Mouse (Mus musculus): Measurements from ENCODE around the gene Ndufa7. TPM values are rescaled to one million over a fixed set of nuclear protein-coding genes. Genes with fewer than 3 reads are reported as not detected.
A peak's percentile ranks its signal among the peaks of the same experiment; 100 is the strongest.

The Ndufa7 gene
- polyA plus RNA-seq, 1 experiment from 2014 or later, result 535 TPM

DNA sequence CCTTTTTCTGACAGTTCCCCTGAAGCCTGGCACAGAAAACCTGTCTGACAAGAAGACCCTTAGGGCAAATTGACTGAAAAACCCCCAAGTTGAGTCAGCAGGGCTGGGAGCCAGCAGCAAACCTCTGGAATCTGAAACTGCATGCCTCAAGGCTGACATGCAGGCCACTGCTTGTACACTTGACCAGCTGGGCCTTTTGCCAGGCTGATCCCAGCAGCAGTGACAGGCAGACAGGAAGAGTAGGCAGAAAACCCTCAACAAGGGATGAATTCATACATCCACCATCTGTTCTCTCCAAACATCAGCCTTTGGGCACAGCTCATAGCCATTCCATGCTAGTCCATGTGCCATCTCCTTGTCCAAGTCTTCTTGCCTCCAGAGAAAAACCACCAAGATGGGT is 41.0 kb upstream of the Ndufa7 start:
- H3K27ac ChIP-seq (ENCODE audit: low read length), result peak overlapping the region; percentile 68
- no peaks in the 10 kb centered on the region for H3K9me3 ChIP-seq (replicated peaks; ENCODE audit: control insufficient read depth, low read length)
- H3K36me3 ChIP-seq (ENCODE audit: control insufficient read depth, insufficient read depth), result no peaks in the 10 kb centered on the region
- H3K4me2 ChIP-seq (ENCODE audit: low read depth, low read length), result no peak overlapping the region
- H3K4me1 ChIP-seq (ENCODE audit: control insufficient read depth, insufficient read depth, low read length), result peaks cover 59% of the 10 kb centered on the region
- no peak overlapping the region for H3K9ac ChIP-seq (ENCODE audit: low read length)
- H3K4me3 ChIP-seq (ENCODE audit: low read length), result no peak overlapping the region
- no peaks in the 10 kb centered on the region for H3K27me3 ChIP-seq (ENCODE audit: control insufficient read depth, insufficient read depth, low read length)
- no peak for ATAC-seq (replicated peaks; ENCODE audit: extremely low read depth, insufficient read depth, low FRiP score)

DNA sequence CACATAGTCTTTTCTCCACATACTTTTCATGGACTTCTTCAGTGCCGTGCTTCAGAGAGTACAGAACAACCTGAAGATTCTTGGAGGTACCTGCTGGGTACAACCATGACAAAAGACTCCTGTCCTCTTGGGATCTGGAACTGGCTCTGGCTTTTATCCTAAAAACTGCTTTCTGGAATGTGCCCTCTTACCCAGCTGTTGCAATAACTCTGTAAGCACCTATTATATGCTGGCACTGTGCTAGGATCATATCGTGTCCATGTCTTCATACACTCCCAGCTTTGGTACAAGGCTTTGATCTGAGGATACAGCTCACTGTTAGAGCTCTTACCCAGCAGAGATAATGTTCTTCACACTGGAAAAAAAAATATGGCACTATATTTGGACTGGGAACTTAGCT is 39.4 kb upstream of the Ndufa7 start:
- Histone ChIP-seq H3K4me1 (ENCODE audit: control insufficient read depth, insufficient read depth, low read length) (peaks cover 46% of the 10 kb centered on the region), H3K27ac (ENCODE audit: low read length) (no peak overlapping the region), H3K9me3 (replicated peaks; ENCODE audit: control insufficient read depth, low read length) (no peaks in the 10 kb centered on the region), H3K27me3 (ENCODE audit: control insufficient read depth, insufficient read depth, low read length) (no peaks in the 10 kb centered on the region), H3K36me3 (ENCODE audit: control insufficient read depth, insufficient read depth) (no peaks in the 10 kb centered on the region), H3K4me2 (ENCODE audit: low read depth, low read length) (no peak overlapping the region), H3K4me3 (ENCODE audit: low read length) (no peak overlapping the region), H3K9ac (ENCODE audit: low read length) (no peak overlapping the region)
- no peak for ATAC-seq (replicated peaks; ENCODE audit: extremely low read depth, insufficient read depth, low FRiP score)
- WGBS, result 62% methylated on average over 2 of the region's 2 CpGs

DNA sequence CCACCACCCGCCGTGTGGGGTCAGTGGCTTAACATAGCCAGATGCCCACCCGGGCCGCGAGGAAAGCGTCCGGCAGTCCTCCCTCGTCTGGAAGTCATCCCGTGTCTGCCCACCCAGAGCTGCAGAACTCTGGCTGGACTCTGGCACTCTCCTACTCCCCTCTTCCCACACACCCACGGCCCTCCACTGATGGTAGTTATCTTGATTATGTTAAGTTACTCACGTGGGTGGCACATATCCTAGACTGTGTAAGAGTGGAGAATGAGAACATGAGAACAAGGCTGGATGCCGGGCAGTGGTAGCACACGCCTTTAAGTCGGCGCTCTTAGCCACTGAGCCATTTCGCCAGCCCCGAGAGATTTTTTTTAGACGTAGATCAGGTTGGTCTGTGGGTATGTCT is 38.0 kb upstream of the Ndufa7 start:
- Histone ChIP-seq H3K27me3 (ENCODE audit: control insufficient read depth, insufficient read depth, low read length) (no peaks in the 10 kb centered on the region), H3K4me2 (ENCODE audit: low read depth, low read length) (no peak overlapping the region), H3K4me1 (ENCODE audit: control insufficient read depth, insufficient read depth, low read length) (peaks cover 33% of the 10 kb centered on the region), H3K9me3 (replicated peaks; ENCODE audit: control insufficient read depth, low read length) (no peaks in the 10 kb centered on the region), H3K27ac (ENCODE audit: low read length) (no peak overlapping the region), H3K9ac (ENCODE audit: low read length) (no peak overlapping the region), H3K4me3 (ENCODE audit: low read length) (no peak overlapping the region), H3K36me3 (ENCODE audit: control insufficient read depth, insufficient read depth) (no peaks in the 10 kb centered on the region)
- WGBS, result 75% methylated on average over 18 of the region's 18 CpGs
- ATAC-seq (replicated peaks; ENCODE audit: extremely low read depth, insufficient read depth, low FRiP score), result no peak

DNA sequence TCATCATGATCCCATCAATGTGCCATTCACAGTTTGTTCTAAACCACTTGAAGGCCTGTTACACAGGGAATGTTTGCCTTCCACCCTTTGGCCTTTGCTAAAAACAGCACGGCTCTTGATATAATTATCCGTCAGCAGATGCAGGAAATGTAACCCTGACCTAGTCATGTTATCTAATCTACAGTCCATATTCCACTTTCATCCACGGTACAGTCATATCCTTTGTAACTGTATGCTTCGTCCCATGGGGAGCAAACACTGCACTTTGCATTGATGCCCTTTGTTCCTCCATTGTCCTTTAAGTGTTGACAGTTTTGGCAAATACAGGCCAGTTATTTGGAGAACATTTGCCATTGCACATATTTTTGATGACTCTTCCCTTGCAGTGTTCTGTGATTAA is 35.6 kb upstream of the Ndufa7 start:
- Histone ChIP-seq H3K9ac (ENCODE audit: low read length) (no peak overlapping the region), H3K27ac (ENCODE audit: low read length) (0 out of 2 replicates have a peak overlapping the region, but pooled peaks have one; percentile 26), H3K4me1 (ENCODE audit: control insufficient read depth, insufficient read depth, low read length) (peaks cover 14% of the 10 kb centered on the region), H3K4me3 (ENCODE audit: low read length) (no peak overlapping the region), H3K36me3 (ENCODE audit: control insufficient read depth, insufficient read depth) (no peaks in the 10 kb centered on the region), H3K27me3 (ENCODE audit: control insufficient read depth, insufficient read depth, low read length) (0 out of 2 replicates have a peak, but pooled peaks cover 3% of the 10 kb centered on the region), H3K9me3 (replicated peaks; ENCODE audit: control insufficient read depth, low read length) (no peaks in the 10 kb centered on the region), H3K4me2 (ENCODE audit: low read depth, low read length) (no peak overlapping the region)
- peak; percentile 79 for ATAC-seq (replicated peaks; ENCODE audit: extremely low read depth, insufficient read depth, low FRiP score)
- WGBS, result 15% methylated on average over 4 of the region's 4 CpGs

DNA sequence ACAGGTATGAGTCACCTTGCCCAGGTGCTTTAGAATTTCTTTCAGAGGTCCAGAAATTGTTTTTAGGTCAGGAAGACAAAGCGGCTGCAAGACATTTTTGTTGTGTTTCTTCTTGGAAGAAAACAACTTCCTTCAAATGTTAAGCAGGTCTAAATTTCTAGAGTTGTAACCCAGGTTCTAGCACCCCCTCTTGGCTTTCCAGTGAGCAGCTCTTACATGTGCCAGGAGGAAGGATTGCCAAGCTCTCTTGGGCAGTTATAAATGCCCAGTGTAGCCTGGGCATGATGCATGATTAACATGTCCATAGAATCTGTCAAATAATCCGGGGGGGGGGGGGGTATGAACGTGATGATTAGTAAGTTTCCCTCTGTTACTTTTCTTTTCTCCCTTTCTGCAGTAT is 26.1 kb upstream of the Ndufa7 start:
- Histone ChIP-seq H3K4me3 (ENCODE audit: low read length) (no peak overlapping the region), H3K27me3 (ENCODE audit: control insufficient read depth, insufficient read depth, low read length) (peaks cover 14% of the 10 kb centered on the region), H3K4me2 (ENCODE audit: low read depth, low read length) (no peak overlapping the region), H3K27ac (ENCODE audit: low read length) (no peak overlapping the region), H3K9ac (ENCODE audit: low read length) (no peak overlapping the region), H3K36me3 (ENCODE audit: control insufficient read depth, insufficient read depth) (no peaks in the 10 kb centered on the region), H3K9me3 (replicated peaks; ENCODE audit: control insufficient read depth, low read length) (no peaks in the 10 kb centered on the region), H3K4me1 (ENCODE audit: control insufficient read depth, insufficient read depth, low read length) (no peaks in the 10 kb centered on the region)
- ATAC-seq (replicated peaks; ENCODE audit: extremely low read depth, insufficient read depth, low FRiP score), result no peak
- WGBS, result 42% methylated on average over 3 of the region's 3 CpGs

DNA sequence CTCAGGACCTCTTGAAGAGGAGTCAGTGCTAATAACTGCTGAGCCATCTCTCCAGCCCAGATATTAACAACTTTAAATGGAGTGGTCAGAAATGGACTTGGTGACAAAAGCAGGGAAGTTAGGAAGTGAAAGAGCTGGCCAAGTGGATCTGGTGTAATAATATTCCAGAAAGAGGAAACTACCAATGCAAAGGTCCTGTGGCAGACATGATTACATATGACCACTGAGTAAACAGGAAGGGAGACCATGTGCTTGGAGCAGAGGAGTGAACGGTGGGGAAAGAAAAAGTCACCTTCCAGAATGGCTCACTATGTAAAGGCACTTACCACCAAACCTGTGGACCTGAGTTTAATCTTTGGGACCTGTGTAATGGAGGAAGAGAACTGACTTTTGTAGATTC is 25.1 kb upstream of the Ndufa7 start:
- no peaks in the 10 kb centered on the region for H3K9me3 ChIP-seq (replicated peaks; ENCODE audit: control insufficient read depth, low read length)
- H3K36me3 ChIP-seq (ENCODE audit: control insufficient read depth, insufficient read depth), result no peaks in the 10 kb centered on the region
- WGBS, result 50% methylated on average over 1 of the region's 1 CpGs
- H3K27me3 ChIP-seq (ENCODE audit: control insufficient read depth, insufficient read depth, low read length), result peaks cover 16% of the 10 kb centered on the region
- H3K4me1 ChIP-seq (ENCODE audit: control insufficient read depth, insufficient read depth, low read length), result no peaks in the 10 kb centered on the region
- H3K9ac ChIP-seq (ENCODE audit: low read length), result no peak overlapping the region
- H3K27ac ChIP-seq (ENCODE audit: low read length), result no peak overlapping the region
- H3K4me3 ChIP-seq (ENCODE audit: low read length), result no peak overlapping the region
- no peak overlapping the region for H3K4me2 ChIP-seq (ENCODE audit: low read depth, low read length)
- ATAC-seq (replicated peaks; ENCODE audit: extremely low read depth, insufficient read depth, low FRiP score), result no peak

DNA sequence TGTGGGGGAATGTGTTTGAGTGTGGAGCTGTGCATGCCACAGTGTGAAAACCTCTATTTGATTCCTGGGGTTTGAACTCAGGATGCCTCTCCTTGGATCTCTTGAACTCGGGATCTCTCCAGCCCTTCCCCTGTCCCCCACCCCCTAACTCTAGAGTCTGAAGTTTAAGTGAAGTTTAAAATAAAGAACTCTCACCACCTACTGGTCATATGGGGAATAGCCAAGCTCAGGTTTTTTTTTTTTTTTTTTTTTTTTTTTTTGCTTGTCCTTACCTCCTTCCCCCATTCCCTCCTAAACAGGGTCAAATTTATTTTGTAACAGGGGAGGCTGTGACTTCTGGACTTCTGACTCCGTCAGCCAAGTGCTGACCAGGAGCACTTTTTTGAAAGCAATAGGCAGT is 22.2 kb upstream of the Ndufa7 start:
- 5% methylated on average over 2 of the region's 2 CpGs for WGBS
- no peak overlapping the region for H3K4me3 ChIP-seq (ENCODE audit: low read length)
- H3K9me3 ChIP-seq (replicated peaks; ENCODE audit: control insufficient read depth, low read length), result no peaks in the 10 kb centered on the region
- peaks cover 4% of the 10 kb centered on the region for H3K4me1 ChIP-seq (ENCODE audit: control insufficient read depth, insufficient read depth, low read length)
- H3K27me3 ChIP-seq (ENCODE audit: control insufficient read depth, insufficient read depth, low read length), result peaks cover 25% of the 10 kb centered on the region
- no peak overlapping the region for H3K9ac ChIP-seq (ENCODE audit: low read length)
- H3K4me2 ChIP-seq (ENCODE audit: low read depth, low read length), result no peak overlapping the region
- ATAC-seq (replicated peaks; ENCODE audit: extremely low read depth, insufficient read depth, low FRiP score), result no peak
- no peaks in the 10 kb centered on the region for H3K36me3 ChIP-seq (ENCODE audit: control insufficient read depth, insufficient read depth)
- no peak overlapping the region for H3K27ac ChIP-seq (ENCODE audit: low read length)

DNA sequence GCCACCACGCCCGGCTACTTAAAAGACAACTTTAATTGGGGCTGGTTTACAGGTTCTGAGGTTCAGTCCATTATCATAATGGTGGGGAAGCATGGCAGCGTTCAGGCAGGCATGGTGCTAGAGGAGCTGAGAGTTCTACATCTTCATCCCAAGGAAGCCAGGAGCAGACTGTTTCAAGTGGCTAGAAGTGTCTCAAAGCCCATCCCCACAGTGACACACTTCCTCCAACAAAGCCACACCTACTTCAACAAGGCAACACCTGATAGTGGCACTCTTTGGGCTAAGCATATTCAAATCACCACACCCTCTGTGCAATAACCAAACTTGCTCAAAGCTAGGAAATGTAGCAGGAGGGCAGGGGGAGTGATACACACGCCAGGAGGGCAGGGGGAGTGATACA is 20.2 kb upstream of the Ndufa7 start:
- H3K4me1 ChIP-seq (ENCODE audit: control insufficient read depth, insufficient read depth, low read length), result peaks cover 4% of the 10 kb centered on the region
- no peaks in the 10 kb centered on the region for H3K9me3 ChIP-seq (replicated peaks; ENCODE audit: control insufficient read depth, low read length)
- no peak overlapping the region for H3K27ac ChIP-seq (ENCODE audit: low read length)
- peaks cover 28% of the 10 kb centered on the region for H3K27me3 ChIP-seq (ENCODE audit: control insufficient read depth, insufficient read depth, low read length)
- no peak overlapping the region for H3K4me3 ChIP-seq (ENCODE audit: low read length)
- no peaks in the 10 kb centered on the region for H3K36me3 ChIP-seq (ENCODE audit: control insufficient read depth, insufficient read depth)
- no peak for ATAC-seq (replicated peaks; ENCODE audit: extremely low read depth, insufficient read depth, low FRiP score)
- no peak overlapping the region for H3K4me2 ChIP-seq (ENCODE audit: low read depth, low read length)
- WGBS, result 53% methylated on average over 4 of the region's 4 CpGs
- H3K9ac ChIP-seq (ENCODE audit: low read length), result no peak overlapping the region

DNA sequence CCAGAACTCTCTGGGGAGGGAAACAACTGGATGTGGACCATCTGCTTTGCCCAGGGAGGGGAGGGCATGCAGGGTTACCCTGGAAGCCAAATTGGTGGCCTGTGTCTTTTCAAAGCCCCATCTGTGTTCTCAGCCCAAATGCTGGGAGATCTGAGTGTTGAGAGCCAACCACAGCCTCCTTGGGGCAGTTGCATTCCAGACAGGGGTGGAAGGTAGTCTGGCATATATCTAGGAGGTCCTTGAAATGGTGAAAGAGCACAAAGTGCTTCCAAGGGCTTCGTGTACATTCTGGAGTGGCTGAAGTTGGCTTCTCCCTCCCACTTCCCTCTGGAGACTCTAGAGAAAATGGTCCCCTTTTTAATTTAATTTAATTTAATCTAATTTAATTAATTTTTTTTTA is 19.6 kb upstream of the Ndufa7 start:
- Histone ChIP-seq H3K27me3 (ENCODE audit: control insufficient read depth, insufficient read depth, low read length) (peaks cover 30% of the 10 kb centered on the region), H3K4me2 (ENCODE audit: low read depth, low read length) (no peak overlapping the region), H3K9me3 (replicated peaks; ENCODE audit: control insufficient read depth, low read length) (no peaks in the 10 kb centered on the region), H3K9ac (ENCODE audit: low read length) (no peak overlapping the region), H3K36me3 (ENCODE audit: control insufficient read depth, insufficient read depth) (no peaks in the 10 kb centered on the region), H3K4me3 (ENCODE audit: low read length) (no peak overlapping the region), H3K27ac (ENCODE audit: low read length) (no peak overlapping the region), H3K4me1 (ENCODE audit: control insufficient read depth, insufficient read depth, low read length) (peaks cover 4% of the 10 kb centered on the region)
- WGBS, result 29% methylated on average over 1 of the region's 1 CpGs
- peak; percentile 63 for ATAC-seq (replicated peaks; ENCODE audit: extremely low read depth, insufficient read depth, low FRiP score)
